Mouse (Mus musculus): Measurements from ENCODE around the gene Pced1b. TPM values are rescaled to one million over a fixed set of nuclear protein-coding genes. Genes with fewer than 3 reads are reported as not detected.

Gene Pced1b
- polyA plus RNA-seq, 1 experiment from 2014 or later, result 3.2 TPM

DNA sequence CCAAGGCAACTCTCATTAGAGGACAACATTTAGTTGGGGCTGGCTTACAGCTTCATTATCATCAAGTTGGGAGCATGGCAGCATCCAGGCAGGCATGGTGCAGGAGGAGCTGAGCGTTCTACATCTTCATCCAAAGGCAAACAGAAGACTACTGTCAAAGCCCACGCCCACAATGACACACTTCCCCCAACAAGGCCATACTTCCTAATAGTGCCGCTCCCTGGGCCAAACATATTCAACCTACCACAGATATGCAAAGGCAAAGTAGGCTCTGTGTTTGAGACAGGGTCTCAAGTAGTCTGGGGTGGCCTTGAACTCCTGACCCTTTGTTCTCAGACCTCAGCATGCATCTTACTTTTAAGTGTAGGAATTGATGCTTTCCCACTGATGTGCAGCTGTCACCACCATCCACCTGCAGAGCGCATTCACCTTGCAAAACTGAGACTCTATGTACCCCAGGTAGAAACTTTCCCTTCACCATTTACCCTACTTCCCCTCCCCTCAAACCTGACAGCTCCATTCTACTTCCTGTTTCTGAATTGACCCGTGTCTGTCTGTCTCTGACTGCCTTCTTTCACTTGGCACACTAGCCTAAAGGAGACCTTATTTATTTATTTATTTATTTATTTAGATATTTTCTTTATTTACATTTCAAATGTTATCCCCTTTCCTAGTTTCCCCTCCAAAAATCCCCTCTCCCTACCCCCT lies 40.7 kb downstream of the Pced1b start:
- DNase-seq (ENCODE audit: low spot score) (no peak), ATAC-seq (ENCODE audit: low FRiP score) (no peak)
- Histone ChIP-seq H3K27ac (ENCODE audit: low read depth, low read length) (no peak overlapping the region), H3K4me2 (replicated peaks; ENCODE audit: low read depth, low read length) (no peak overlapping the region), H3K4me1 (replicated peaks; ENCODE audit: control insufficient read depth, insufficient read depth, low read length) (no peaks in the 10 kb centered on the region), H3K9me3 (ENCODE audit: control insufficient read depth, low read length) (no peaks in the 10 kb centered on the region), H3K9ac (ENCODE audit: low read depth, low read length) (no peak overlapping the region), H3K4me3 (ENCODE audit: low read depth, low read length) (no peak overlapping the region), H3K27me3 (ENCODE audit: control insufficient read depth, insufficient read depth, low read length) (no peaks in the 10 kb centered on the region), H3K36me3 (ENCODE audit: control insufficient read depth, insufficient read depth, low read length) (no peaks in the 10 kb centered on the region)
- 96% methylated on average over 5 of the region's 5 CpGs for WGBS

DNA sequence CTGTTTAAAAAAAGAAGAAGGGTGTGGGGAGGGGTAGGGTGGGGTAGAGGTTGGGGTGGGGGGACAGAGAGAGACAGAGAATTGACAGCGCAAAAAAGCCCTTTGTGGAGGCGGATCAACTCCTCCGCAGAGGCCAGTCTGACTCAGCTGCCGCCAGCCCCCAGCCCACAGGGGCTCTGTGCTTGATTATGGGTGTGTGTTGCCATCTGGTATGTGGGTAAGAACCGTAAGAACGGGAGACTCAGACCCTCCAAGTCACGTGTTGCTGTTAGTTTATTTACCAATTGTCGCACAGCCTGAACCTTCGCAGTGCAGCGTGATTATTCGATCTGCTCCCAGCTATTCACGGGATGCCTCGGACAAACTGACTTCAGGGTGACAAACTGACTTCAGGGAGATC lies 41.8 kb downstream of the Pced1b start:
- no peak overlapping the region for H3K27ac ChIP-seq (ENCODE audit: low read depth, low read length)
- H3K9me3 ChIP-seq (ENCODE audit: control insufficient read depth, low read length), result no peaks in the 10 kb centered on the region
- no peaks in the 10 kb centered on the region for H3K27me3 ChIP-seq (ENCODE audit: control insufficient read depth, insufficient read depth, low read length)
- H3K9ac ChIP-seq (ENCODE audit: low read depth, low read length), result no peak overlapping the region
- H3K4me1 ChIP-seq (replicated peaks; ENCODE audit: control insufficient read depth, insufficient read depth, low read length), result no peaks in the 10 kb centered on the region
- H3K4me3 ChIP-seq (ENCODE audit: low read depth, low read length), result no peak overlapping the region
- ATAC-seq (ENCODE audit: low FRiP score) (no peak), DNase-seq (ENCODE audit: low spot score) (no peak)
- no peak overlapping the region for H3K4me2 ChIP-seq (replicated peaks; ENCODE audit: low read depth, low read length)
- whole genome bisulfite sequencing, result 78% methylated on average over 13 of the region's 13 CpGs
- no peaks in the 10 kb centered on the region for H3K36me3 ChIP-seq (ENCODE audit: control insufficient read depth, insufficient read depth, low read length)

DNA sequence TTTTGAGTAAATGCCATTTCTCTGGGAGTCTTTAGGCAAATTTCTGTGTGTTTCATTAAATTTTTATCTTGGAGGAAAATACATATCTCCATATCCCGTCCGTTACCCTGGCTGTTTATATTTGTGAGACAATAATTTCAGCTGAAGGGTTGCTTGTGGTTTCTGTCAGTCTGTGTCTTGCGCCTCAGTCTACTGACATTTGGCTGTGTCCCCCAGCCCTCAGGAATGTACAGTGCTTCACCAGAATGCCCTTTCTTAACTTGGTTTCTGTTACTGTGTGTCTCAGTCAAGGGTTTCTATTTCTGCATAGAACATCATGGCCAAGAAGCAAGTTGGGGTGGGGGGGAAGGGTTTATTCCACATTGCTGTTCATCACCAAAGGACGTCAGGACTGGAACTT lies 42.3 kb downstream of the Pced1b start:
- no peak overlapping the region for H3K27ac ChIP-seq (ENCODE audit: low read depth, low read length)
- no peak overlapping the region for H3K4me3 ChIP-seq (ENCODE audit: low read depth, low read length)
- ATAC-seq (ENCODE audit: low FRiP score) (no peak), DNase-seq (ENCODE audit: low spot score) (no peak)
- H3K4me2 ChIP-seq (replicated peaks; ENCODE audit: low read depth, low read length), result no peak overlapping the region
- H3K9me3 ChIP-seq (ENCODE audit: control insufficient read depth, low read length), result no peaks in the 10 kb centered on the region
- 86% methylated on average over 4 of the region's 4 CpGs for WGBS
- no peaks in the 10 kb centered on the region for H3K36me3 ChIP-seq (ENCODE audit: control insufficient read depth, insufficient read depth, low read length)
- H3K4me1 ChIP-seq (replicated peaks; ENCODE audit: control insufficient read depth, insufficient read depth, low read length), result no peaks in the 10 kb centered on the region
- H3K27me3 ChIP-seq (ENCODE audit: control insufficient read depth, insufficient read depth, low read length), result no peaks in the 10 kb centered on the region
- no peak overlapping the region for H3K9ac ChIP-seq (ENCODE audit: low read depth, low read length)

DNA sequence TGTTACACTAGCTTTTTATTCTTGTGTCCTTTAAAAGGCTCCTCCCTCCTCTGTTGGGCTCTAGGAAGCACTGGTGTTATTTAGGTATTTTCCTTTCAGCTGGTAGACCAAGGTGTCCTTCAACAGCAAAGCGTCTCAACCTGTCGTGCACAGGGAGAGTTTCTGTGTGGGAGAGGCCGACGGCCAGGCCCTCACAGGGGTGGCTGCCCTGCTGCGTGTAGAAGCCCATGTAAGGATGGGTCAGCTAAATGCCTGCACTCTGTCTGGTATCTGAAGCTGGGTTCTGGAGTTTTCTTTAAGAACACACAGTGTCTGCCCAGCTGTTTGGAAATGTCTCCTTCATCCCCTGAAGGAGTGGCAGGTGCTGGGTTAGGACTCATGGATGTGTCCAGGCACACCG lies 43.4 kb downstream of the Pced1b start:
- H3K36me3 ChIP-seq (ENCODE audit: control insufficient read depth, insufficient read depth, low read length), result no peaks in the 10 kb centered on the region
- ATAC-seq (ENCODE audit: low FRiP score) (no peak), DNase-seq (ENCODE audit: low spot score) (no peak)
- no peak overlapping the region for H3K4me3 ChIP-seq (ENCODE audit: low read depth, low read length)
- H3K27me3 ChIP-seq (ENCODE audit: control insufficient read depth, insufficient read depth, low read length), result no peaks in the 10 kb centered on the region
- H3K4me2 ChIP-seq (replicated peaks; ENCODE audit: low read depth, low read length), result no peak overlapping the region
- no peak overlapping the region for H3K9ac ChIP-seq (ENCODE audit: low read depth, low read length)
- no peaks in the 10 kb centered on the region for H3K9me3 ChIP-seq (ENCODE audit: control insufficient read depth, low read length)
- H3K4me1 ChIP-seq (replicated peaks; ENCODE audit: control insufficient read depth, insufficient read depth, low read length), result no peaks in the 10 kb centered on the region
- WGBS, result 95% methylated on average over 6 of the region's 6 CpGs
- H3K27ac ChIP-seq (ENCODE audit: low read depth, low read length), result no peak overlapping the region

DNA sequence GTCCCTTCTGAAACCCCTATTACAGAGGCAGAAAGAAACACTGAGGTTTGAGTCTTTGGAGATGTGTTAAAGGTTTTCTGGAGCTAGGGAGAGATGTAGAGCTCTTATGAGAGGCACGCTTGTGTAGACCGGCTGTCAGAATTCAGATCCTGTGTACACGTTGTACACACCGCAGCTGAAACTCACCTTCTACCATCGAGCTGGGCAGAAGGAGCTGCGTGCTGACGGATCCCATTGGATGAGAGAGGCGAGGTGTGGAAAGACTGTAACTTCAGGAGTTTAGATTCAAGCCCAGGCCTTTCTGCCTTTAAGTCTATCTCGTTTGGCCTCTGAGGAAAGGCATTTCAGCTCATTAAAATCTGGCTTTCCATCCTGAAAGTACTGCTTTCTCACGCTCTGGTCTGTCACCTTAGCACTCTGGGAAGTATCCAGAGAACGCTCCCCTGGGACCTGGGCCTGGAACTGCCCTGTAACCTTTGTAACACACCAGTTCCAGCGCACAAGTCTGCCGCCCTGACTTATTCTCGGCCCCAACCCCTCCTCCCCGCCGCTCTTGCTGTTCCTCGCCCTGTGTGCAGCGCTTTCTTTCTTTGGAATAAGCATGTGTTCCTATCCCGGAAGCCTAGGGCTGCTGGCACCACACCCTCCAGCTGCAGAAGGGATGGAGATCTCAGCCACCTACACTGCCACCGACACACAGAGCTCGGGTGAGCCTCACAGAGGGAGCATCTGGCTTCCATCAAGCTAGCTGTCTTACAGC lies 44.6 kb downstream of the Pced1b start:
- no peak for DNase-seq (ENCODE audit: low spot score)
- H3K27ac ChIP-seq (ENCODE audit: low read depth, low read length), result no peak overlapping the region
- no peaks in the 10 kb centered on the region for H3K9me3 ChIP-seq (ENCODE audit: control insufficient read depth, low read length)

DNA sequence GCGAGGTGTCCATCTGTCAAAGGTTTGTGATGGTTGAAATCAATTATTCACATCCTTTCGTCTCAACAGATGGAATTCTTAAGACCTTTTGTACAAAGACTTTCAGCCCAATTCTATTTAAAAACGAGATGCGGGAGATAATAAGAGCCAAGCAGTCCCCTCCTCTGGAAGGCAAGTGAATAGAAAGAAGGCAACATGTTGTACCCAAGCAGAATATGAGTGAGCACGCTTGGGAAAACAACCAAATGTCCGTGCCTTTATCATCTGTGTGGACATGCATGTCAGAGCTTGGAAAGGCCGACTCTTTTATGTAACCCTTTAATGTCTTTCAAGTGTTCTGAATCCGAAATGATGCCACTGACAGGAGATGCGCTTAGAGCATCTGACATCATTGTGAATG lies 61.0 kb downstream of the Pced1b start:
- peak; percentile 47; the same call in 1 of the 2 replicates for ATAC-seq (ENCODE audit: low FRiP score)
- H3K4me1 ChIP-seq (replicated peaks; ENCODE audit: control insufficient read depth, insufficient read depth, low read length), result no peaks in the 10 kb centered on the region
- H3K27me3 ChIP-seq (ENCODE audit: control insufficient read depth, insufficient read depth, low read length), result no peaks in the 10 kb centered on the region
- H3K9me3 ChIP-seq (ENCODE audit: control insufficient read depth, low read length), result no peaks in the 10 kb centered on the region
- no peak overlapping the region for H3K9ac ChIP-seq (ENCODE audit: low read depth, low read length)
- H3K4me3 ChIP-seq (ENCODE audit: low read depth, low read length), result no peak overlapping the region
- H3K4me2 ChIP-seq (replicated peaks; ENCODE audit: low read depth, low read length), result no peak overlapping the region
- H3K36me3 ChIP-seq (ENCODE audit: control insufficient read depth, insufficient read depth, low read length), result no peaks in the 10 kb centered on the region
- WGBS, result 55% methylated on average over 9 of the region's 9 CpGs
- DNase-seq (ENCODE audit: low spot score), result no peak
- H3K27ac ChIP-seq (ENCODE audit: low read depth, low read length), result no peak overlapping the region

More for the DNA sequence above, 44.6 kb downstream of the Pced1b start:
- H3K4me1 ChIP-seq (replicated peaks; ENCODE audit: control insufficient read depth, insufficient read depth, low read length), result no peaks in the 10 kb centered on the region
- no peaks in the 10 kb centered on the region for H3K36me3 ChIP-seq (ENCODE audit: control insufficient read depth, insufficient read depth, low read length)
- no peak for ATAC-seq (ENCODE audit: low FRiP score)
- 82% methylated on average over 21 of the region's 21 CpGs for WGBS
- H3K4me2 ChIP-seq (replicated peaks; ENCODE audit: low read depth, low read length), result no peak overlapping the region
- H3K27me3 ChIP-seq (ENCODE audit: control insufficient read depth, insufficient read depth, low read length), result no peaks in the 10 kb centered on the region
- no peak overlapping the region for H3K4me3 ChIP-seq (ENCODE audit: low read depth, low read length)
- no peak overlapping the region for H3K9ac ChIP-seq (ENCODE audit: low read depth, low read length)

DNA sequence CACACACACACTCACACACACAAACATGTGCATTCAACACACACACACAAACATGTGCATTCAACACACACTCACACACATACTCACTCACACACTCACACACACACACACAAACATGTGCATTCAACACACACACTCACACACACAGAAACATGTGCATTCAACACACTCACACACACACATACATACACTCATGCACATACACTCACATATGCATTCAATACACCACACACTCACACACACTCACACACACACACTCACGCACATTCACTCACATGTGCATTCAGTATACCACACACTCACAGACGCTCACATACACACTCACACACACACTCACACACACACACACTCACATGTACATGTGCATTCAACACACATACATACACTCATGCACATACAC lies 62.6 kb downstream of the Pced1b start:
- Histone ChIP-seq H3K9me3 (ENCODE audit: control insufficient read depth, low read length) (no peaks in the 10 kb centered on the region), H3K4me1 (replicated peaks; ENCODE audit: control insufficient read depth, insufficient read depth, low read length) (no peaks in the 10 kb centered on the region), H3K36me3 (ENCODE audit: control insufficient read depth, insufficient read depth, low read length) (no peaks in the 10 kb centered on the region), H3K4me3 (ENCODE audit: low read depth, low read length) (no peak overlapping the region), H3K4me2 (replicated peaks; ENCODE audit: low read depth, low read length) (no peak overlapping the region), H3K9ac (ENCODE audit: low read depth, low read length) (no peak overlapping the region), H3K27me3 (ENCODE audit: control insufficient read depth, insufficient read depth, low read length) (no peaks in the 10 kb centered on the region), H3K27ac (ENCODE audit: low read depth, low read length) (no peak overlapping the region)
- no peak for DNase-seq (ENCODE audit: low spot score)
- WGBS, result 89% methylated on average over 2 of the region's 2 CpGs
- no peak for ATAC-seq (ENCODE audit: low FRiP score)

DNA sequence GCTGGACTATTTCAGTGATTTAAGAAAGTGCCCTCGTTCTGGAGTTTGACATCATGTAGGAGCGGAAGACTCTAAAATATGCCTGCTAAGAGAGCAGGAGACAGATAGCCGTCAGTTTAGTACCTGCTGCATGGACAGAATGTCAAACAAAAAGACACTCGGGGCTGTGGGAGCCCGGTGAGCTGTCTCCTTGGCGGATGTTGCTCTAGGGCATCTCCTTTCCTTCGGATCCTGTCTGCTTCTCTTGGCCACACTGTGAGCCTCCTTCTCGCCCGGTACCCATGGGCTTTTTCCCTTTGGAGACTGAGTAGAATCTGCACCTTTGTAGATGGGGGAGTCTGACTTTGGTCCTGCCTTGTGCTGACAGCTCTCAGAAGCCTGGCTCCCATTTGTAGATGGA lies 63.3 kb downstream of the Pced1b start:
- H3K36me3 ChIP-seq (ENCODE audit: control insufficient read depth, insufficient read depth, low read length), result no peaks in the 10 kb centered on the region
- H3K9me3 ChIP-seq (ENCODE audit: control insufficient read depth, low read length), result no peaks in the 10 kb centered on the region
- H3K4me2 ChIP-seq (replicated peaks; ENCODE audit: low read depth, low read length), result no peak overlapping the region
- ATAC-seq (ENCODE audit: low FRiP score) (no peak), DNase-seq (ENCODE audit: low spot score) (no peak)
- no peak overlapping the region for H3K9ac ChIP-seq (ENCODE audit: low read depth, low read length)
- H3K27me3 ChIP-seq (ENCODE audit: control insufficient read depth, insufficient read depth, low read length), result no peaks in the 10 kb centered on the region
- H3K4me3 ChIP-seq (ENCODE audit: low read depth, low read length), result no peak overlapping the region
- H3K4me1 ChIP-seq (replicated peaks; ENCODE audit: control insufficient read depth, insufficient read depth, low read length), result no peaks in the 10 kb centered on the region
- H3K27ac ChIP-seq (ENCODE audit: low read depth, low read length), result no peak overlapping the region
- WGBS, result 85% methylated on average over 9 of the region's 9 CpGs

DNA sequence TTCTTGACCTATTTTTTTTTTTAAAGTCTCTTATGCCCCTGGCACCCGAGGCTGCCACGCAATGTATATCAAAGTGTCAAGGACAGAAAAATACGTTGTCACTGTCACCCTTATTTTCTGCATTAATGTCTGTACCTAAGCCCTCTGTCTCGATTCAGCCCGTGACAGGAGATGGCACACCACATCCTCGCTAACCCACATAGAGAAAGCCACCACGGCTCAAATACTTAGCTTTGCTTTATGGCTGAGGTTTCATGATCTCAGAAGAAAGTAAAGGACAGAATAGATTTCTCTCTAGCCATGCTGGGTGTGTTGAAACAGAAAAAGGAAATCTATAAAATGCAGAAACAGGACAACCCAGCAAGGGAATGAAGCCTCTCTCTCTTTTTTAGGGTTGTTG lies 64.3 kb downstream of the Pced1b start:
- DNase-seq (ENCODE audit: low spot score) (no peak), ATAC-seq (ENCODE audit: low FRiP score) (no peak)
- Histone ChIP-seq H3K27ac (ENCODE audit: low read depth, low read length) (no peak overlapping the region), H3K36me3 (ENCODE audit: control insufficient read depth, insufficient read depth, low read length) (no peaks in the 10 kb centered on the region), H3K27me3 (ENCODE audit: control insufficient read depth, insufficient read depth, low read length) (no peaks in the 10 kb centered on the region), H3K4me1 (replicated peaks; ENCODE audit: control insufficient read depth, insufficient read depth, low read length) (no peaks in the 10 kb centered on the region), H3K4me2 (replicated peaks; ENCODE audit: low read depth, low read length) (no peak overlapping the region), H3K4me3 (ENCODE audit: low read depth, low read length) (no peak overlapping the region), H3K9me3 (ENCODE audit: control insufficient read depth, low read length) (no peaks in the 10 kb centered on the region), H3K9ac (ENCODE audit: low read depth, low read length) (no peak overlapping the region)
- 88% methylated on average over 7 of the region's 7 CpGs for WGBS
